Mouse (Mus musculus) hindbrain, embryonic 14.5 days (tissue): Measurements from ENCODE around the gene Pdcd6ip. TPM values are rescaled to one million over a fixed set of nuclear protein-coding genes. Genes with fewer than 3 reads are reported as not detected.
A peak's percentile ranks its signal among the peaks of the same experiment; 100 is the strongest.

Experiments used
- ATAC-seq: fragments of 200-750 bp; cut with Nextera tagmentation; 2 replicates; pipeline ENCODE4 v1.8.0; 2017; ENCODE audit warnings: moderate number of reproducible peaks, mild to moderate bottlenecking, moderate TSS enrichment, moderate library complexity; ENCODE audit not compliant: low FRiP score
- DNase-seq: peaks from one replicate; pipeline ENCODE4 v3.0.0-alpha.2; 2015; ENCODE audit warnings: low spot score
- H3K27ac ChIP-seq: fragments of 300-500 bp; sonication (generic); 2 replicates; pipeline ENCODE4 v1.5.1; 2014; ENCODE audit warnings: mild to moderate bottlenecking, moderate library complexity
- H3K27me3 ChIP-seq: fragments of 300-500 bp; sonication (generic); 2 replicates; pipeline ENCODE4 v1.6.1; 2014; ENCODE audit warnings: mild to moderate bottlenecking, low read length, mixed read lengths; ENCODE audit not compliant: control insufficient read depth, insufficient read depth
- H3K36me3 ChIP-seq: fragments of 300-500 bp; sonication (generic); replicated peaks from 2 replicates; pipeline ENCODE4 v1.6.1; 2014; ENCODE audit not compliant: control insufficient read depth, insufficient read depth
- H3K4me1 ChIP-seq: fragments of 300-500 bp; sonication (generic); replicated peaks from 2 replicates; pipeline ENCODE4 v1.6.1; 2014; ENCODE audit warnings: antibody characterized with exemption, low read length, mixed read lengths; ENCODE audit not compliant: control insufficient read depth, insufficient read depth
- H3K4me2 ChIP-seq: fragments of 300-500 bp; sonication (generic); replicated peaks from 2 replicates; pipeline ENCODE4 v1.6.1; 2014; ENCODE audit warnings: mild to moderate bottlenecking, moderate library complexity
- H3K4me3 ChIP-seq: fragments of 300-500 bp; sonication (generic); replicated peaks from 2 replicates; pipeline ENCODE4 v1.5.1; 2014; ENCODE audit warnings: mild to moderate bottlenecking, low read length
- H3K9ac ChIP-seq: fragments of 300-500 bp; sonication (generic); 2 replicates; pipeline ENCODE4 v1.6.1; 2014
- H3K9me3 ChIP-seq: fragments of 300-500 bp; sonication (generic); 2 replicates; pipeline ENCODE4 v1.6.1; 2016; ENCODE audit warnings: low read length; ENCODE audit not compliant: control insufficient read depth
- WGBS: fragments of 180-500 bp; shearing (Covaris S2); extraction: QIAGEN DNeasy Blood & Tissue Kit; methylation state at CpG from one replicate; pipeline ENCODE4 v1.1.7; 2014; 5-methylcytosine and 5-hydroxymethylcytosine counted together
- polyA plus RNA-seq: library from polyadenylated mRNA; unstranded; fragments of >200 nt; fragmentation: Nextera tagmentation; extraction: Ambion mirVana; gene quantifications from 2 replicates; pipeline ENCODE4 v1.2.1, GENCODE M21; 2014

Pdcd6ip gene
- polyA plus RNA-seq, 1 experiment from 2014 or later, result 38.3 TPM

DNA sequence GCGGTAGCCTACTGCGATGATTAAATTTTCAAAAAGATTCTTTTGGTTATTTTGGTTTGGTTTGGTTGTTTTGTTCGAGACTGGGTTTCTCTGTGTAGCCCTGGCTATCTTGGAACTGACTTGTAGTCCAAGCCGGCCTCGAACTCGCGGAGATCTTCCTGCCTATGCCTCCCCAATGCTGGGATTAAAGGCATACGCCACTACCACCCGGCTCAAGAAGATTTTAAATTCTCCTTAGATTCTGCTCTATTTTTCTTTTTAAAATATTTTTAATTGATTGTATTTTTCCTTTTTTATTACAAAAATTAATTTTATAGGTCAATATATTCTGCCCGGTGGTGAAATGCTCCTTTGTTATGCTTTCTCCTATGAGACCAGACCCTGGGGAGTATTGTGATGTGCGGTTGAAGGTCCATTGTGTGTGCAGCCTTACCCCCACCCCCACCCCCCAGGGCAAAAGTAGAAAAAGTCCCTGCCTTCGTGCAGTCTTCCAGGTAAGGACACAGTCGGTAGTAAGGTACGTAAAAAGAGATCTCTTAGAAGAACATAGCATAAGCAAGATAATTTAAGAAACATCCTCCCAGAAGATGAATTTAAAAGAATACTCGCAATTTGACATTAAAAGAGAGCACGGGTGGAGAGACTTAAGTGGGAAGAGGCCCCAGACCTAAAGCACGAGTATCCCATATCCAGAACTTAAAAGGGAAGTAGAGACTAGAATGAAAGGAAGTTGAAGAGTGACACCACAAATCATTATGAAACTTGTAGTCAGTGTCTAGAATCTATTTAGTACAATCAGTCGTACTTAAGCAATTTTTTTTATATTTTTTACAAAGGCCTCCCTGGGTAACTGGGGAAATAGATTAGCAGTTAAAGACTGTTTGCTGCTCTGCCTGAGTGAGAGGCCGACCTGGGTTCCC is 562 bp upstream of the Pdcd6ip start:
- 57% methylated on average over 19 of the region's 19 CpGs for WGBS

DNA sequence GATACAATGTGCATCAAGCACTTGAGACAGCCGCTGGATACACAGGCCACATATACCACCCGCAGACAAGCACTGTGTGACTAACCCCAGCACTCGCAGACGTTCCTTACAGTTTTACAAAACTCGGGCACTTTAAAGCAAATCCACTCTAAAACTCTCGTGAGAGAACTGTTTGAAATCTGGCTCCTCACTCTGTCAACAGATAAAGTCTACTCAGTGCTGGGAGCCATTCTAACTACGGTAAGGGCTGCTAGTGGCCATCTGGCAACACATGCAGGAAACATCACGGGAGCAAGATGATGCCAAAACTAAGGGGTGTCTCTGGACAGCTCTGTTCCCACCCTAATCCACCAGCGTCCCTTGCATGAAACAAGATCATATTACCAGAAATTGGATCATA is 1.2 kb downstream of the Pdcd6ip start:
- peak overlapping the region; percentile 85 for H3K4me2 ChIP-seq
- H3K9ac ChIP-seq, result peak overlapping the region; percentile 85
- H3K27ac ChIP-seq, result no peak overlapping the region
- peaks cover 23% of the 10 kb centered on the region for H3K4me1 ChIP-seq
- WGBS, result 71% methylated on average over 9 of the region's 9 CpGs
- H3K27me3 ChIP-seq, result no peaks in the 10 kb centered on the region
- no peak for DNase-seq
- no peaks in the 10 kb centered on the region for H3K36me3 ChIP-seq
- no peaks in the 10 kb centered on the region for H3K9me3 ChIP-seq
- H3K4me3 ChIP-seq, result peak overlapping the region; percentile 83
- ATAC-seq, result no peak

More for the DNA sequence above, 562 bp upstream of the Pdcd6ip start:
- no peaks in the 10 kb centered on the region for H3K36me3 ChIP-seq
- H3K4me3 ChIP-seq, result peak overlapping the region; percentile 83
- peak overlapping the region; percentile 84 for H3K27ac ChIP-seq
- DNase-seq (no peak), ATAC-seq (no peak)
- H3K4me1 ChIP-seq, result peaks cover 23% of the 10 kb centered on the region
- H3K4me2 ChIP-seq, result peak overlapping the region; percentile 85
- no peaks in the 10 kb centered on the region for H3K9me3 ChIP-seq
- H3K27me3 ChIP-seq, result no peaks in the 10 kb centered on the region
- H3K9ac ChIP-seq, result peak overlapping the region; percentile 85

DNA sequence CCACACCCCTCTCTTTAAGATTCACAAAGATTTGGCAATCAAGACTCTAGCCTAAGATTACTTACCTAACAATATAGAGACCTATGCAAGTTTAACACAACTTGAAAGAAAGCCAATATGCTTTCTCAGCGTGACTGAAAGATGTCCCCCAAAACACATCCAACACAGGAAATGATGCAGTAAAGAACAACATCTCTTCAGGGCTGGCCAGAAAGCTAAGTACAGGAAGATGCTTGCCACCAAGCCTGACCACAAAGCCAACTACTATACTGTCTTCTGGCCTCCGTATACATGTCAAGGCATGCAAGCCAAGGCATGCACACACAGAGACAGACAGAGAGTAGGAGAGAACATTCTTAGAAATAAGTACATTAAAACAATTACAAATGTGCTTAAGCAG is 2.0 kb downstream of the Pdcd6ip start:
- ATAC-seq (no peak), DNase-seq (no peak)
- H3K9ac ChIP-seq, result no peak overlapping the region
- no peaks in the 10 kb centered on the region for H3K9me3 ChIP-seq
- H3K4me3 ChIP-seq, result peak overlapping the region; percentile 83; the same call in 1 of the 2 replicates
- peak overlapping the region; percentile 85 for H3K4me2 ChIP-seq
- WGBS, result 88% methylated on average over 2 of the region's 2 CpGs
- no peaks in the 10 kb centered on the region for H3K27me3 ChIP-seq
- no peaks in the 10 kb centered on the region for H3K36me3 ChIP-seq
- no peak overlapping the region for H3K27ac ChIP-seq
- peaks cover 23% of the 10 kb centered on the region for H3K4me1 ChIP-seq

DNA sequence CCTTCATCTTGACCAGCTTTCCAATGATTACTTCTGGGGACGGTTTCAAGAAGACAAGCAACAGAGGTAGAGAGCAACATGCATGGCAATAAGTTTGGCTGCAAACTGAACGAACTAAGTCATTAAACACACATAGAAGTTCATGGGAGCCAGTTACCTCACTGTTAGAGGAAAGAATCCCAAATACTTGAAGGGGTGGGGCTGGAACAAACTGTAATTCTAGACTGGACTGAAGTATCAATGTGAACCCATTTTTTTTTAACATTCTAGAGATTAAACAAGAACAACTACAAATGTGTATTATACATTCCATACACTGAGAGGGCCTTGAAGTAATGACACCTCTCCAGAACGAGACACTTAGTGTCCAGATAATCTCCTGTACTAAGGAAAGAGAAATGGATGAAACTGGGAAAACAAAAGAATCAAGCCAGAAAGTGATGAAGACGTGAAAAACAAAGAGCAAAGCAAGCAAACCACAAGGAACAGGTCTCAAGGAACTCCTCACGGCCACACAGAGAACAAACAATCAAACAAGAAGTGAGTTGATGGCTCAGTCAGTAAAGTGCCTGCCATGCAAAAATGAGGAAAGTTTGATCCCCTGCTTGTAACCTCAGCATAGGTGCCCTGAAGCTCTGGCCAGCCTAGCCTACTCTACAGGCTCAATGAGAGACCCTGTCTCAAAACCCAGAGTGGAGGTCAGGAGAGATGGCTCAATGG is 6.5 kb downstream of the Pdcd6ip start:
- H3K4me1 ChIP-seq, result peaks cover 16% of the 10 kb centered on the region
- no peak for ATAC-seq

DNA sequence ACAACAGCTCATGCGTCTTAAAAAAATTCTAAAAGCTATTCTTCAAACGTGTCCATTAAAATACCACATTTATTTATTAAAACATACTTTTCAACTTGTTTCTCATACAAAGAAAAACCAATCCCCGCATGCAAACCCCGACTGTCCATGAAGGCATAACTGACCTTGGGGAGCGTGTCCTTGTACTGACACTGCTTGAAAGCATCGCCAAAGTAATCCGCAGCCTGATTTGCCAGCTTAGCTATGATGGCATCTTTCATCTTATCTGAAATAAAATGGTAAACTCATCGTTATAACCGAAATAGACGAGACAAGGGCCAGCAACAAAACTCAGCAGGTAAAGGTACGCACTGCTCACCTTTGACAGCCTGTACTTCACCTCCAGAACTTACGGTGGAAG is 20.6 kb downstream of the Pdcd6ip start:
- Histone ChIP-seq H3K9ac (no peak overlapping the region), H3K4me2 (no peak overlapping the region), H3K36me3 (peaks cover 71% of the 10 kb centered on the region), H3K4me1 (no peaks in the 10 kb centered on the region), H3K27ac (no peak overlapping the region), H3K27me3 (no peaks in the 10 kb centered on the region), H3K9me3 (no peaks in the 10 kb centered on the region), H3K4me3 (no peak overlapping the region)
- DNase-seq (no peak), ATAC-seq (no peak)
- 96% methylated on average over 12 of the region's 12 CpGs for WGBS

More for the DNA sequence above, 6.5 kb downstream of the Pdcd6ip start:
- Histone ChIP-seq H3K36me3 (peaks cover 17% of the 10 kb centered on the region), H3K4me3 (no peak overlapping the region), H3K9ac (no peak overlapping the region), H3K27me3 (no peaks in the 10 kb centered on the region), H3K4me2 (no peak overlapping the region), H3K27ac (no peak overlapping the region), H3K9me3 (no peaks in the 10 kb centered on the region)
- WGBS, result 91% methylated on average over 5 of the region's 5 CpGs
- DNase-seq, result no peak

DNA sequence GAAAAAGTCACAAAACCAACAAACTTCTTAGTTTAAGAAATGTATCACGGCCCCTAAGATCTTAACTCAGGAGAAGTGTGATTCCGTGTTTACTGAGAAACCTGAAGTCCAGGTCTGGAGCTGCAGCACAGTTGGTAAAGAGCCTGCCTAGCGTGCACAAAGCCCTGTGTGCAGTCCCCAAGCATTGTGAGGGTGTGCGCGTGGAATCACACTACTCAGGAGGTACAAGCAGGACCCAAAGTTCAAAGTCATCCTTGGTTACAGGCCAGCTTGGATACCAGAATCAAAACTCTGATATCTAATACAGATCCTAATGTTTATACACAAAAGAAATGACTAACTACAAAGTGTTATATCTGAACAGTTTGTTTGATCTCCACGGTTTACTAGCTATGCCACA is 34.3 kb downstream of the Pdcd6ip start:
- DNase-seq (no peak), ATAC-seq (no peak)
- WGBS, result 98% methylated on average over 6 of the region's 6 CpGs
- H3K27me3 ChIP-seq, result no peaks in the 10 kb centered on the region
- no peak overlapping the region for H3K4me3 ChIP-seq
- H3K4me2 ChIP-seq, result no peak overlapping the region
- H3K9ac ChIP-seq, result no peak overlapping the region
- H3K9me3 ChIP-seq, result no peaks in the 10 kb centered on the region
- no peaks in the 10 kb centered on the region for H3K4me1 ChIP-seq
- H3K27ac ChIP-seq, result no peak overlapping the region
- H3K36me3 ChIP-seq, result peaks cover 83% of the 10 kb centered on the region

DNA sequence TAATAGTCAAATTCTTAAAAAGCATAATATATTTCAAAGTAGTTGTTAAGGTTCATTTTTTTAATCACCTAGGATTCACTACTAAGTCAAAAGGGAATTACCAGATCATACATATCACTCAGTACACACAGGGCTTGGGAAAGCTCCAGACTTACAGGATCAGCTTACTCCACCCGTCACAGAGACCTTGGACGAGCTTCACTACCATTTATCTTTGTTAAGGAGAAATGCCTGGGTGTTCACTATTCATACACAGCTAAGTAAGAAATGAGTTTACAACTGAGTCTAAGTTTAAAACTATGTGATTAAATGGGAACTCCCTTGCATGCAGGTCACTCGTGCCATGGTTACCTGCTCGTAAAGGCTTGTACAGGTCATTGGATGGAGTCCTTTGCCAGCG is 35.7 kb downstream of the Pdcd6ip start:
- DNase-seq, result no peak
- Histone ChIP-seq H3K36me3 (peaks cover 85% of the 10 kb centered on the region), H3K27me3 (no peaks in the 10 kb centered on the region), H3K9me3 (peaks cover 11% of the 10 kb centered on the region; the same call in 1 of the 2 replicates), H3K4me2 (no peak overlapping the region), H3K9ac (no peak overlapping the region), H3K27ac (no peak overlapping the region), H3K4me3 (no peak overlapping the region), H3K4me1 (no peaks in the 10 kb centered on the region)
- no peak for ATAC-seq
- 95% methylated on average over 5 of the region's 5 CpGs for whole genome bisulfite sequencing

DNA sequence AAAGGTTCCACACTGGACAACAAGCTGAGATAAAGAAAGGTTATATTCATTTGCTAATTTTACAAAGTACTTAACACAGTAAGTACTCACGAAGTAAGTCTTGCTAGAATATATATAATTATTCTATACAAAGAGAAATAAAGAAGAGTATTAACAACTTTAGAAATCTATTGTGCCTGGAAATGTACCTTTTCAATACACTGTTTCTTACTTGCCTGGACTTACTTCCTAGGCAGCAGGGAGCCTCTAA is 37.3 kb downstream of the Pdcd6ip start:
- H3K9ac ChIP-seq, result no peak overlapping the region
- H3K36me3 ChIP-seq, result peaks cover 86% of the 10 kb centered on the region
- ATAC-seq (no peak), DNase-seq (no peak)
- no peak overlapping the region for H3K4me3 ChIP-seq
- no peak overlapping the region for H3K27ac ChIP-seq
- H3K4me2 ChIP-seq, result no peak overlapping the region
- peaks cover 11% of the 10 kb centered on the region; the same call in 1 of the 2 replicates for H3K9me3 ChIP-seq
- no peaks in the 10 kb centered on the region for H3K27me3 ChIP-seq
- no peaks in the 10 kb centered on the region for H3K4me1 ChIP-seq
- 84% methylated on average over 1 of the region's 1 CpGs for WGBS

DNA sequence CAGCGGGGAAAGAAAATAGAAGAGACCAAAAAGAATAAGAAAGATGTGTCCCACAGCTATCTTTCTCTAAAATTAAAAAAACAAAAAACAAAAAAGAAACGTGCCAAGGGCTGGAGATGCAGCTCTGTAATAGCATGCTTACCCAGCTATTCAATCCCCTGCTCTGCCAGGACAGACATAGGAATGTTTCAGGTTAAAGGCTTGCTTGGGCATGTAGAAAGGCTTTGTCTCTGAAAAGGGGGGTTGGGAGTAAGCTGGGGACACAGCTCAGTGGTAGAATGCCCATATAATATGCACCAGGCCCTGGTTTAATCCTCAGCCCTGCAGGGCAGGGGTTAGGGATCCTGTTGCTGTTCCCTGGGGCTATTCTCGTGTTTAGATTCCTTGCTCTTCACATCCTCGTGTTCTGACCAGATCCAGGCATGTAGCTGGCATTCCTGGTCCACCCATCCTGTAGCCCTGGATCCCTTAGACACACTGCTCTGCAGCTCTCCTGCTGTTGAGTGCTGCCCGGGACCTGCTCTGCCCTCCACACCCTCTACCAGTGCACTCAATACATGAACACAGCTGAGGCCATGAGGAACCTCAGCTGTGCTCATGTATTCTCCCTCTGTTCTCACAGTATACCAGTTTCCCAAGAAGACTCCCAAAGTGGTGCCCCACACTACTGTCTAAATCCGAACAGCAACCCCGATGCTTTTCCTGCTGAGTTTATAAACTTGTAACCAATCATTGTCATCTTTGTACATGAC is 37.8 kb downstream of the Pdcd6ip start:
- H3K36me3 ChIP-seq, result peaks cover 88% of the 10 kb centered on the region
- no peaks in the 10 kb centered on the region for H3K4me1 ChIP-seq
- DNase-seq, result no peak
- WGBS, result 89% methylated on average over 7 of the region's 7 CpGs
- no peak overlapping the region for H3K27ac ChIP-seq
- H3K4me2 ChIP-seq, result no peak overlapping the region
- no peaks in the 10 kb centered on the region for H3K27me3 ChIP-seq
- ATAC-seq, result no peak
- no peak overlapping the region for H3K9ac ChIP-seq
- H3K4me3 ChIP-seq, result no peak overlapping the region
- peaks cover 11% of the 10 kb centered on the region; the same call in 1 of the 2 replicates for H3K9me3 ChIP-seq
